Mouse (Mus musculus): ENCODE results near the gene Rho. TPM values are rescaled to one million over a fixed set of nuclear protein-coding genes. Genes with fewer than 3 reads are reported as not detected.
A peak's percentile ranks its signal among the peaks of the same experiment; 100 is the strongest.

Gene Rho
- total RNA-seq, 2 experiments from 2014 or later: 0.39 to 0.42 TPM

DNA sequence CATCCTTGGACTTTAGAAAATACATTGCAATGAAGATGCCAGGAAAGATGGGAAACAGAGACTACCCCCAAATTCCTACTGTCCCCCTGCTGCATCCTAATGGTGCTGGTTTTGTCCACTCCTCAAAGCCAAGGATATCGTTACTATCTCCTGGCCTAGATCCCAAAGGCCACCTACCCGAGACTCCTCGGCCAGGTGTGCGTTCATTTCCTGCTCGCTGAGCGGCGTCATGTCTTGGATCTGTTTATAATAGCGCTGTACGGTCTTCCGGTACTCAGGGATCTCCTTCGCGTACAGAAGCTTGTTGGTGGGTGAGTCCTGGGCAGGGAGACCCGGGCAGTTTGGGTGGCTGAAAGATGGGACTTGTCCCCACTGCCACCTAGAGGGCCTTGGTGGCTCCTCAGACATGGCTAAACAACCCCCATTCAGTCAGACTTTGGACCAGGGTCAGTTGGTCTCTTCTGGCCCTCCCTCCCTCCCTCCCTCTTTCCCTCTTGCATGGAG, 24.9 kb downstream of the Rho start:
- DNase-seq: no peak

DNA sequence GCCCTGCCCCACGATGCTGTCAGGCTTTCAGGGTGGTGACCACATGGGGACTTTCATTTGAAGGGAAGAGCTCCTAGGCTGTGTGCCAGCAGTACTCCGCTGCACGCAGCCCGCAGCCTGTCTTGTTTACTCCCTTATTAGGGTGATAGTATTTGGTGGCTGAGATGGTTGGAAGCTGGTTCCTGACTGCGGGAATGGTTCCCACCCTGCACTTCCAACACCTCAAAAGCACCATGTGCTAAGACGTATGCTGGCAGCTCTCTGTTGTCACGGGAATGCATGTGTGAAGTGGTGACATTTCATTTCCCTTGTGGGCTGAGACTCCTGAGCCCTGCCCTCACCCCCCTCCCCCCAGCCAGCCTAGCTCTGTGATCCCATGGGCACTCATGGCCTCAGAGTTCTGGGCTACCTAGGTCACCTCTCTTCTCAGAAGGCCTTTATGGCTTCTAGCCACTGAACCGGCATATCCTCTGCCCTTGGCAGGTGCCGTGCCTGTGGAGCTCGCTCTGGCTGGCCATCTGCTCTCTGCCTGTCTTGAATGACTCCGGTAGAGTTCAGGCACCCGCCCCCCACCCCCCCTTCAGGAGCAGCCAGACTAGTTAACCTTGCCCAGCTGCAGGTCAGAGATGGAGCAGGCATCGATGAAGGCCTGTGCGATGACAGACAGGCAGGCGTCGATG, 25.5 kb downstream of the Rho start:
- DNase-seq: peak; percentile 66

DNA sequence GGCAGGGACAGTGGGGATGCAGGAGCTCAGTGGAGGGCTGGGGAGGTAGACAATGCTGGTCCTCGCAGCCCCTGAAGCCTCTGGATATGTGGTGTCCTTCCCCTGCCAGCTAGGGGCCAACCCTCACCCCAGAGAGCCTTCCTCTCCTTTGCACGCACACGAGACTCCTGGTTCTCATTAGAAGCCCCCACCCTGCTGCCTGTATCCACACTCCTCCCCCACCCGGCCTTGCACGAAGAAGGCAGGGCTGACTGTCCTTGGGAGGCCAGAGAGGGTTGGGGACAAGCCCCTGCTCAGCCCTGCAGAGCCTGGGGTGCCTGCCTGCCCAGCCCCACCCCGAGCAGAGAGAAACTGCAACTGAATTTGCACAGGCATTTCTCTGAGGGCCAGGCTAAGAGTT, 26.1 kb downstream of the Rho start:
- DNase-seq: peak; percentile 70

DNA sequence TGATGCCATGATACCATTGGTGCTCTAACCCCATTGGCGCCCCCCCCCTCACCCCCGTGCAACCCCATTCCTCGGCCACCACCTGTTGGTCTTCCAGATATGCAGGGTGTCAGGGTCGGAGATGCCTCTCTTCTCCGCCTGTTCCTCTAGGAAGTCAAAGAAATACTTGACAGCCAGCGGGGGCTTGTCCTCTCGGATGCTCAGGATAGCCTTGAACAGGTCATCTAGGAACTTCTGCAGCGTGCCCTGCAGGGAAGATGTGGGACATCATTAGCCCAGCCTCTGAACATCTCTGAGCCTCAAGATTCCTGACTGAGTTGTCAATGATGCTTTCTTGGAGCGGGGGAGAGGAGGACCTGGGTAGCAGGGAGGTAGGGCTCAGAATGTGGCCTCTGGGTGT, 26.9 kb downstream of the Rho start:
- DNase-seq: no peak

DNA sequence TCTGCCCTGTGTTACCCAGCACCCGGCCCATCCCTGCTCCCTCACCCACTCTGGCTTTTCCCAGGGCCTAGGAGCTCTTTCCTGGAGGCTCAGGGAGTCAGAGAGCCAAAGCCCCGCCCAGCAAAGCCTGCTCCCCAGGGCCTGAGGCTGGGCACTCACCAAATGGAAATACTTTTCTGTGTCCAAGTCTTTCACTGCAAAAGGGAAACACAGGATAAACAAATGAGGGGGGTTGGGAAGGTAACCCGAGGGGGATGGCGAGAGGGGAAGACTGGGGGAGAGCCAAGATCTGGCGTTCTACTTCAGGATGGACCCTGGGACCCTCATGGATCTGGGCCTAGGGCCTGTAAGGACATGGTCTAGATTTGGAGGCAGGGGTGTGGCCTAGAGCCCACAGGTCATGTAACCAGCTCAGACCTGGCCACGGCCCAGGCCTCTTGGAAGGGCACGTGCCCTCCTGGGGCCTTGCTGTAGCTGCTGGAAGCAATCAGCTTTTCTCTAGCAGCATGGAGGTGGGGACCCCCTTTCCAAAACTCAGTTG, 27.7 kb downstream of the Rho start:
- peak; percentile 89 for DNase-seq

DNA sequence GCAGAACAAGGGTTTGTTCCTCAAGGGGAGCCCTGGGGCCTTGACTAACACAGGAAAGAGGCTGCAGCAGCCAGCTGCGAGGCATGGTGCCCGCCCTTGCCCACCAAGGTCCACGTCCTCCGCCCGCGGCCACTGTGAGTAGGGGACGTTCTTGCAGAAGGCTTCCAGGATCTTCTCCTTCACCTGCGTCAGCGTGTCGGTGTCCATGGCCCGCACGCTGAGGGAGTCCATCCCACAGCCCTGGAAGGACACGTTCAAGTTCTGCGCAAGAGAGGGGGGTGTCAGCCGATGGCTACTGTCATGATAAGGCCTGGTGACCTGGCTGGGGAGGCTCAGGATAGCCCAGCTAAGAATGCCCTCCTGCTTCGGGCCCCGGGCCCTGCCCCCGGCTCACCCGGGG, 28.8 kb downstream of the Rho start:
- no peak for DNase-seq

DNA sequence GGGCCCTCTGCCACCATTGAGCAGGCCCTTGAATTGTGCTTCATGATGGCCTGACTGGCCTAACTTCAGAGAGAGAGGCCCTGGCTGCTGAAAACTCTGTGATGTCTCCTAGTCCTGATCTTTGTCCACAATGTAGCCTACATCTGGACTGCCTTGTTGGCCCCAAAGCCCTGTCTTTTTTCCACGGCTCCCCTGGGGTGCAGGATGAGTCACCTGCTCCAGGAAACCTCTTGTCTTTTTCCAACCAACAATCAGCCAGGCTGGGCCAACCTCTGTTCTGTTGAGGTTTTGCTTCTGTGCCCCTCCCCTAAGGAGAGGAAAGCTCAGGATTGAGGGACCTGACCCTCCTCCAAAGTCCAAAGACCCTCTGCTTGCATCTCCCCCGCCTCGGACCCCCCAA, 30.2 kb downstream of the Rho start:
- no peak for DNase-seq

DNA sequence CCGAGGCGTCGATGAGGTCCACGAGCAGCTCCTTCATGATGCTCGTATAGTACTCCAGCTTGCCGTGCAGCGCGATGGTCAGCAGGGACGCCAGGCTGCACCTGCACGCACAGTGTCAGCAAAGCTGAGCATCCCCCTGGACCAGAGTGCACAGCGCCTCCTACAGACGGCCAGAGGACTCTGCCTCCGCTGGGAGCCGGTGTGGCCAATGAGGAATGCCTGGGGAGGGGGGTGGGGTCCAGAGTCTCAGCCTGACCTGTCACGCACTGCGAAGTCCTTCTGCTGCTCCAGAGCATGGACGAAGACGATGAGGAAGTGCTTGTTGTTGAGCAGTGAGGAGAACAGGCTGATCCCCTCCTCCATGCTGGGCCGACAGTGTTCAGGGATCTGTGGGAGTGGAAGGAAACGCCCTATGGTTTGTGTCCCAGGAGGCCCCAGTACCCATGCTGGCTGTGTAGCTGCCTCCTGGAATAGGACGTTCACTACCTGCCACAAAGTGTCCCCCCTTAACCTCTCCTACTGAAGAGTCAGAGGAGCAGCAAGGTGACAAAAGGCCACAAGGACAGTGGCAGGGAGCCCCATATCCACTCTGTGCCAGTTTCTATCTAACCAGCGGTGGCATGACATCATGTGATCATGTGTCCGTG, 31.0 kb downstream of the Rho start:
- no peak for DNase-seq

DNA sequence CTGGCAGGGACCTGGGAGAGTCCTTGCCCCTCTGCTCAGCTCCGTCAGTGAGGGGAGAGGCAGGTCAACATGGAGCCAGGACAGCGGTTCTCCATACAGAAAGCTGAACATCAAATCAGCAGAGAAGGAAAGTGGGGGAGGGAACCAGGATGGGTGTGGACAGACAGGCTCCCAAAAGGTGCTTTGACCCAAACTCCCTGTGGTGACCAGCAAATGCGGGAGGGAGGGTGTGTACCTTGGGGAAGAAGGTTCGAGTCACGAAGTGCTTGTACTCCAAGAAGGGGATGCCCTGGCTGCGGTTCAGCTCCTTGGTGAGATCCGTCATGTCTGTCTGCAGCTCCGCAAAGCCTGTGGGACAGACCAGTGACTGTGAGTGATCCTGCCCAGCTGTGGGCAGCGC, 32.1 kb downstream of the Rho start:
- DNase-seq: no peak

DNA sequence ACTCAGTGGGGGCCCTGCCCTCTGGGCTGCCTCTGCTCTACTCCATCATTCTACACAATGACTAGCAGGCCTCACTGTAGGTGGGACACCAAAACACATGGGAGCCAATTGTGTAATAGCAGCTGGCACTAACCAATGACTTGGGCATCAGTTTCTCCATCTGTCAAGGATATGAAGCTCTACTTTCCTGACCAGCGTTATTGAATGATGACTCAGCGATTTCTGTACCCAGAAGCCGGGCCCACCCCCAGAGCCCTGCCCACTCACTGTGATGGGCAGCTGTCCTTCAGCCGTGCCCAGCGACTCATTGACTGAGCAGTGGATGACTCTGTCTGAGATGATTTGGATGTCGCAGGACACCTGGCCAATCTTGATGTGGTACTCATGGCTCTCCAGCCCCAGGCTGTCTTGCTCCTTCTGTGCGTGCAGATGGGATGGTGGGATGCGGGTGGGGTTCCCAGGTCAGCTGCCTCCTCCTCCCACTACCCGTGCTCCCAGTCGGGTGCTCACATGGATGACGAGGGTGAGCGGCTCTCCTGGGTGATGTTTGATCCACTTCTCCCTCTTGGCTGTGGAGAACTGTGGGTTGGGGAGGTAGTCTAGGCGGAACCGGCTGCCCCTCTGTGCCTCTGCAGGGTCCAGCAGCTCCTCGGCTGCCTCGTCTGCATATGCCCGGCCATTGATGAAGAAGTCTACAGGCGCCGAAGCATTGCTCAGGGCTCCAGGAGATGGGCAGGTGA, 34.8 kb downstream of the Rho start:
- no peak for DNase-seq

DNA sequence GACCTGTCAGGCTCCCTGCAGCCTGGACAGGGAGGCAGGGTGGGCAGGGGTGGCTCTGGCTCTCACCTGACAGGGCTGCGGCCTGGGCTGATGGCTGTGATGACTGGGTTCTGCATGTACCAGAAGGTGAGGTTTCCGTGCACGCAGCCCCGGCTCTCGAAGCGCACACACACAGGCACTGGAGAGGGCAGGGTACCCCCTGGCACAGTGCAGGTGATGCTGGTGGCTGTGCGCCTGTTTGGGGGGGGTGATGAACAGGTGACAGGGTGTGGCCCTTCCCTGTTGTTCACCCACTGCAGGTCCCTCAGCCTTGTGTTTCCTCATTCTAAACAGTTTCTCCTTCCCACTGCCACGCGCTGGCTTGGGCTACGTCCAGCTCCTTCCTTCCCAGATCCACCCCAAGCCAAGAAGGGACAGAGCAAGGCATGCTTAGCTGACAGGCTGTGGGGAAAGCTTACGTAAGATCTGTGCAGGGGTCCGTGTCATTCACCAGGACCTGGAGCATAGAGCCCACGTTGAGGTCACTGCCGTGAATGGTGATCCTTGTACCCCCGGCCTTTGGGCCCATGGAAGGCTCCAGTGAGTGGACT, 35.8 kb downstream of the Rho start:
- no peak for DNase-seq

DNA sequence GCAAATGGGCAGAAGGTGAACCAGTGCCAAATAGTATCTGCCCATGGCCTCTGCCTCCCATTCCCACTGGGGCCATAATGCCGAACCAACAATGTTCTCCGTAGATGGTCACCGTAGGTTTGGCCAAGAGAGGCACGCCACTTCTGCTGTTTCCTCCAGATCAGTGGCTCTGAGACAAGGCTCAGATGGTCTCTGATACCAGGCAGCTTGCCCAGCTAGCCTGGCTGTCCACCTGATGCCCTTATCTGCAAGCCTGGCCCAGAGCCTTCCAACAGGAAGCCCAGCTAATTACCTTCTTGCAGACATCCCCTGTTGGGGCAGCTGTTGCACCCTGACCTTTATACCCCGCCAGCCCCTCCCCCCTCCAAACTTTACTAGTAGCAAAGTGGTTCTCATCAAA, 36.5 kb downstream of the Rho start:
- no peak for DNase-seq

DNA sequence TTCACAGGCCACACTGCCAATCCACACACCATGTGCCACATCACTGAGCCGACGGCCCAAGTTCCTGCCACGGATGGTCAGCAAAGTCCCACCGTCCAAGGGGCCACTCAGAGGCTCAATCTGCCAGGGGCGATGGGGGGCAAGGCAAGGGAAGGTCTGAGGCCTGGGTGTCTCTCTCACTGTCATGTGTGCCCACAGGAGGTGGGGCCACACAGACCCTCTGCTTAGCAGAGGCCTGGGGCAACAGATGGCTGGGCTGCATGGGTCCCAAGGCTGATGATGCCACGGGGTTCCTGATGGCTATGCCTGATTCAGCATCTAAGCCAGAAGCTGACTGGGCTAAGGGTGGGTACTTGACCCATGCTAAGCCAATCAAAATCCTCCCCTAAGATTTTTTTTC, 37.2 kb downstream of the Rho start:
- no peak for DNase-seq

DNA sequence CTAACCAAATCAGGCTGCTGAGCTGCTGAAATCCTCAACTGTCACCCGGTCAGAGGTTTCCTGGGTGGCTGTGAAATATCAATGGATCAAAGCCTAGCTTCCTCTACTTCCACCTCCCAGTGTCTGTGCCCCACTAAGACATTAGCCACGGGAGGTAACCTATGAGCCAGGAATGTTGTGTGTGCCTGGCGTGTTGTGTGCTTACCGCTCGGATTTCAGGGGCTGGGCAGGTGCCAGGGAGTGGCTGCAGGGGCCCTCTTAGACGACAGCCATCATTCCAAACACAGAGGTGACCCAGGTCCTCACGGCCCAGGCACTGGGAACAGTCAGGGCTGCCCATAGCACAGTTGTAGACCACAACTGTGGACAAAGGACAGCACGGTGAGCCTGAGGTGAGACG, 37.6 kb downstream of the Rho start:
- DNase-seq: no peak

DNA sequence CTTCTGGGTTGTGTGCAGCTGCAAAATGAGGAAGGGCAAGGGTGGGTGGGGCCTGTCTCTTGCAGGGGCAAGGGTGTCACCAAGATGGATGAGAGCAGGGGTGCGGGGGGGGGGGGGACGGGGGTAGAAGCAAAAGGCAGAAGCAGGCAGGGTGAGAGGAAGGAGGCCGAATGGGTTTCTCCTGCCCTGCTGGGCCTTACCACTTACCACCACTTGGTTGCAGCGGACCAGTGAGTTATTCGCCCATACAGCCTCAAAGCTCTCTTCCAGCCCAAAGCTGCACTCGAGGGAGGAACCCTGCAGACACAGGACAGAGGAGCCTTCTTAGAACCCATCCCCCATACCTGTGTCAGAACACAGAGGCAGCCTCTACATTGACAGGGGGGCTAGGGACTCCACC, 38.4 kb downstream of the Rho start:
- no peak for DNase-seq

DNA sequence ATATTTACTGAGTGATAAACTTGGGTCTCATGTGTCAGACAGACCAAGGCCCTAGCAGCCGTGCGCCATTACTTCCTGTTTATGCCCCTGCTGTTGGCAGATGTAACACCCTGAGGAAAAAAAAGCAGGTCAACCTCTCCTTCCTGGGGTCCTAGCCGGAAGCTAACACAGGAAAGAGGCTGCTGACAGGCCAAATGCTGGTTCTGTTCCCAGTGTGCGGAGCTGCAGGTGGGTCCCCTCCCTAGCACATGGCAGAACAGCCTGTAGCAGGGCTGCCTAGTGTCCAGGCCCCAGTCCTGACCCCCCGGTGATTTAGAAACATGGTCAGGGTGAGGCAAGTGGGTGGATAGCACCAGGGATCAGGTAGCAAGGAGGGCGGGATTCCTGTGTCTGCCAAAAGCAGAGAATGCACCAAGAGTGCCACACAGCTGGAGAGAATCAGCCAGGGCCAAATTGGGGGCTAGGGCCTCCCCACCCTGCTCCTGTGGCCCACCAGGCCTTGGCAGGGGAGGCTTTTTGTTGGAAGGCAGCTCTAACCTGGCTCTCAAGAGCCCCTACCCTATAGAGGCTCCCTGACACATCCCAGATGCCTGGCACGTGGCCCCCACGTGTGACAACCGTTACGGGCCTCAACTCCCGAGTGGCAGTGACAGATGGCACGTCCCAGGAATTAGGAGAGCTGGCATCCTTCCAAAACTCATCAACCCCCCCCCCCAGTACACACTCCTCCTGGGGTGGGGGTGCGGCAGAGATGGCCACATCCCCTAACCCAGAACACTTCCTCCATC, 39.9 kb downstream of the Rho start:
- no peak for DNase-seq

DNA sequence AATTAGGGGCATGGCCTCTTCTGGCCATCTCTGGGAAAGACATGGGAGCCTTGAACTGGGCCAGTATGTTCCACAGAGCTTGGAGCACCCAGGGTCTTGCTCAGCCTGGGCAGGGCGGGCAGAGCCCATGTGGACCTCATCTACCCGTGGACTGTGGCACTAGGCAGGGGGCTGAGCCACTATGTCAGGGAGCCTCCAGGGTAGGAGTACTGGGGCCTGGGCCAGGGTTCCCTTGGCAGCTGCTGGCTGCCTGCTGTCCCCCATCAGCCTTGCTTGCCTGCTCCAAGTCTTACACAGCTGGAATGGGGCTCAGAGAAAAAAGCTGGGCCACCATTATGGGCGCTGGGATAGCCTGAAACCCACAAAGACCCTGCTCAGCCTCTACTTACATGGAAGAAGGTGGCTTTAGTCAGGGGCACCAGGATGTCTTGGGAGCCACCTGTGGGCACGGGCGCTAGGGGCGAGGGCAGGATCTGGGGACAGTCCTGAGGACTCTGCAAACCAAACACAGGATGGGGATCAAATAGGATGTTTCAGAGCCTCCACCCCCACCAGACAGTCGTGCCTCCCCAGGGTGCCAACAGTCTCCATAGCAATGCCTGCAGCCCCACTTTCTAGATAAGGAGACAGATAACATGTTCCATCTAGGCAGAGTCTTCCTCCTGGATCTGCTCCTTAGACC, 40.7 kb downstream of the Rho start:
- no peak for DNase-seq

DNA sequence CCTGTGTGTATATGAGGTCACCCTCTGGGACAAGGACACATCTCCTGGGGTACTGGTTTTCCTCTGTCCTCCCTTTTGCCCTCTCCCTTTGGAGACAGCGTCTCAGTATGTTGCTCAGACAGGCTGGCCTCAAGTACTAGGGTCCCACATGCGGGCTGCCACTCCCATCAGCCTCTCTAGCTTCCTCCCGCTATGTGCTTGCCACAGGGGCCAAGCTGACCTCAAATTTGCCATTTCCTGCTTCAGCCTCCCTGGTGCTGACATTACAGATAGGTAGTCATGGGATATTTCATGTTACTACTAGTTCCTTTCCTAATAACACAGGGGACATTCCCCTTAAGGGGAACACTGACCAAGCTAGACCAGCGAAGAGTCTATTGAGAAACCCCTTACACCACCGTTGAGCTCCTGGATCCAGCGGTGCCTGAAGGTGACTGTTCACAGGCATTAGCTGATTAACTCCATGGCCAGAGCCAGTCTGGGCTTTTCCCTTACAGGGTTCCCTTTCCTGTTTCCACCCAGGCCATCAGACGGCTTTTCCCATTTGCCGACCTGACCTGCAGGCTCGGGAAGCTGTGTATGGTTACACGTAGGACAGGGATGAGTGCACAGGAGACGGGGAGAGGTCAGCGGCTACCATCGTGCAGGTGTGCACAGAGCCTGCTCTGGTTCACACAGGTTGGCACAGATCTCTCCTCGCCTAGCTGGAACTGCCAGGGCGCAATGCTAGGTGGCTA, 41.8 kb downstream of the Rho start:
- no peak for DNase-seq

DNA sequence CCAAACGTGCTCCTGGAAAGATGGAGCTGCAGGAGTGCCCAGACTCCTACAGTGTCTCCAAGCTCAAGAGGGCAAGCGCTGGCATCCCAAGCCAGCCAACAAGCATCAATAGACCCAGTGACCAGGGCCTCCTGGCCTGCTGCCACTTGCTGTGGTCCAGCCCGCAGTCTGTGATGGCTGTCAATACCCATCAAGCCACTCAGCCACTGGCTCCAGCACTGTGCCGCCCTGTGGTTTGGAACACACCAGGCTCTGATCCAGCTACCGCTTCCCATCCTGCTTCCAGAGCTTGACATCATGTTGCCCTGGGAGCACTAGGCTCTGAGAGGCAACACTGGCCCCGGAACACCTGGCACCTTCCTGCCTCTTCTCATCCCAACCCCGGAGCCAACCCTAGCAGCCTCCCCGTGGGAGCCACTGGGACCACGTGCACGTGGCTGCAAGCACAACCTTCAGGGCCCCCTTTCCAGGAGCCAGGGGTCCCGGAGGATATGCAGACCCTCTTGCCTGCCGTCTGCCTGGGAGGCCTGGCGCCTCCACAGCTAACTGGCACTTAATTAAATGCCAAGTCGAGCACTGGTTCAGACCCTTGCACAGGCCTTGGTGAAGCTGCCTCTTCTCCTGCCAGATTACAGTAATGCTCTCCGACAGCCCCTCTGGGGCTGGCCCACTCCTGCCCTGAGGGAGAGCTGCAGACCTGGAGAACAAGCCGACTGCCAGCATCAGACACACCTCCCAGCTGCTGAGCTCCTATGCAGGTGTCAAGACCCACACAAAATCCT, 42.5 kb downstream of the Rho start:
- no peak for DNase-seq

DNA sequence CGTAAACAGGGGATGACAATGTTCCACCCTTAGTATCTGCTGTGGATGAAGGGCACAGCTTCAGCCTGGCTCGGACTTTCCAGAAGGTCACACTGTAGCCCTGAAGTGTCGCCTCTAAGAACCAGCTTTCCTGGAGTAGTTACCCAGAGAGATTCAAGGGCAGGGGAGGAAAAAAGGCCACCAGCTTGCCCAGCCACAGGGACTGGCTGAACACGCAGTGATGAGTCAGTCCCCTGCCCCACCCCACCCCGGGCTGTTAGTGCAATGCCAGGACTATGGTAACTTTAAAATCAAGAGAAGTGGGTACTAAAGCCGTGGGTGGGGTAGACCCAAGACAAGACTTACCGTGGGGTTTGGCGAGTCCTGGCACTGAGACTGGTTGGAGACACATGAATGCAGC, 44.1 kb downstream of the Rho start:
- peak; percentile 75 for DNase-seq
